Mouse (Mus musculus): ENCODE data around the gene Kbtbd13.

The Kbtbd13 gene

DNA sequence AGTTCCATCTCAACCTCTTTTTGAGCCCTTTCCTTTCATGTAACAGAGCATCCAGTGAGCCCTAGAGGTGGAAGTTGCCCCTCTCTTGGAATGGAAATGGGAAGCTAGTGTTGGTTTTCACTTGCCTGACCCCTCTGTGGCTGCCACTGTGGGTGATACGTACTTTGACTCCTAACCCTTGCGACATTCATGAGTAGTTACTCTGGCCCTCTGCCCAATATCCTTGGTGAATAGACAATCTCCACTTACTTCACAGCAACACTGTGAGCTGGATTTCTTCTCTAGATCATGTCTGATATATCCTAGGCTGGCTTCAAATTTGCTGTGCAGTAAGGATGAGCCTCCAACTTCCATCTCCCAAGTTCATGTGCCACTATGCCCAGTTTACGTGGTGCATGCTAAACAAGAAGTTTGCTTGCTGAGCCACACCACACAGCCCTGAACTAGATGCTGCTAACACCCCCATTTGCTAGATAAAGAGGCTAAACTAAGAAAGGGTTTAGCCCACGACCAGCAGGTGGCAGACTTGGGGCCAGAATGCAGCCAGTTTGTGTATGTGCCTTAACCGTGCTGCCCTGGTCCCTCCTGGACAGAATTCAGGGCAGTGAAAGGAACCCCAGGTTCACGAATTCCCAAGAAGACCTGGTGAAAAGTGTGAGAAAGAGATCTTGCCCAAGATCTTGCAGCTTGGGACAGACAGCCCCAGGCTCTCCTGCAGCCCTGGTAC lies 1.3 kb upstream of the Kbtbd13 start:
- peak; percentile 68 for DNase-seq

- DNase-seq = peak; percentile 30
Measured at GRCm38 (mm10) chr9:65390752-65391612, 470 bp downstream of the Kbtbd13 start.

DNA sequence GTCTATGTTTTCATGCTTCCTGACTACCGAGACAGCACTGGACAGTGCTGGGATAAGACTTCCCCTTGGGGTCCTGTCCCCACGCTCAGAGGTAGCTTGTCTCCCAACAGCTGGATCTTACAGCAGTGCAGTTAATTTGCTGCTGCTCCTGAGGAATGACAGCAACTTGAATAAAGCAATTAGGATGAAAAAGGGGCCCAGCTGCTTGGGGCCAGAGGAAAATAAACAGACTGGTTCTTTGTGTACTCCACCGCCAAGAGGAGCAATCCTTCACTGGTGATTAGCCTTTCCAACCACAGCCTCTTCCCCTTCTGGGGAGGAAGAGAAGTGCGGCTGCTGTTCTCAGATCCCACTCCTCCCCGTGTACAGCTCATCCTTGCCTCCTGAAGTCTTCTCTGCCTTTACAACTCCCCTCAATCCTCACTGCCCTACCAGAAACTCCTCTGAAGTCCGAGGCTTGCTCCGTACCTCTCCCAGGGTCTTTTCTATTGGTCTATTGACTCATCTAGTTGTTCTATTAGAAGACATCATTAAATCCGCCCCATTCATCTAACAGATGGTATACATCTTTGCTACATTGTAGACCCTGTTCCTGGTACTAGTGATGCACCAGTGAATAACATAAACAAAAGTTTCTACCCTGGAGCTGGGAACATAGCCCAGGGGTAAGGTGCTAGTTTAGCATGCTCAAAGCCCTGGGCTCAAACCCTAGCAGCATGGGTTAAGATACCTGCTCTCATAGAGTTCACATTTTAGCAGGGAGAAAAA lies 4.9 kb downstream of the Kbtbd13 start:
- no peak for DNase-seq

- DNase-seq = no peak
Measured at GRCm38 (mm10) chr9:65384276-65384675, 7.2 kb downstream of the Kbtbd13 start.

- DNase-seq = no peak
Measured at GRCm38 (mm10) chr9:65382751-65383097, 8.7 kb downstream of the Kbtbd13 start.

DNA sequence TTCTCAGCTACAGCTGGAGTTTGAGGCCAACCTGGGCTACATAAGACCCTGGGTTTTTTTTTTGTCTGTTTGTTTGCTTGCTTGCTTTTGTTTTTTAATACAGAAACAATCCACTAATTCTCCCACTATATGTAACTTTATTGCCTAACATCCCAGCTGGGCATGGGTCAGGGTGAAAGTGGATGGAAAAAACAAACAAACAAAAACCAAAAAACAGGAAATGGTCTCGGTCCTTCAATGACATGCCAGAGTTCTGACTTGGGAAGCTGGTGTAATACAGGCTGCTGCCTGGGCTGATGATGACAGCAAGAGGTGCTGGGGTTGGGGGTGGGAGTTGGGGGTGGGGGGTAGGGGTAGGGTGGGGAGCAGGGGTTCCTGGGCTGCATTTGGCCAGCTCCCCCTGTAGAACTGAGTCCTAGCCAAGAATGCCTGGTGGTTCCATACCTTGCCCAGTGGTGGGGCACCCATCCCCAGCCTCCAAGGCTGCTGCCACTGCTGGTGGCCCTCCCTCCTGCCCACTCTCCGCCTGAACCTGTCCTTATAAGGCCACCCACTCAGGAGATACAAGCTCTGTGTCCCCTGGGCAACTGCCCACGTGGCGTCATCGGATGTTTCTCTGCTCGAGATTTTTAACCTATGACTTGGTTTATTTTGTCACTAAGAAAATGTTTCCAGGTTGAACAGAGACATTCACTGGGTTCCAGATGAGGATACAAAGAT lies 9.3 kb downstream of the Kbtbd13 start:
- DNase-seq = no peak

- DNase-seq = no peak
Measured at GRCm38 (mm10) chr9:65381017-65381590, 10.3 kb downstream of the Kbtbd13 start.

GRCm38 (mm10) chr9:65375163-65375934 lies 16.1 kb downstream of the Kbtbd13 start:
- DNase-seq = peak; percentile 64

GRCm38 (mm10) chr9:65374468-65375162 lies 16.8 kb downstream of the Kbtbd13 start:
- DNase-seq = no peak

- DNase-seq = peak; percentile 46
Measured at GRCm38 (mm10) chr9:65372449-65372848, 19.0 kb downstream of the Kbtbd13 start.

- no peak for DNase-seq
Measured at GRCm38 (mm10) chr9:65371756-65372155, 19.7 kb downstream of the Kbtbd13 start.

DNA sequence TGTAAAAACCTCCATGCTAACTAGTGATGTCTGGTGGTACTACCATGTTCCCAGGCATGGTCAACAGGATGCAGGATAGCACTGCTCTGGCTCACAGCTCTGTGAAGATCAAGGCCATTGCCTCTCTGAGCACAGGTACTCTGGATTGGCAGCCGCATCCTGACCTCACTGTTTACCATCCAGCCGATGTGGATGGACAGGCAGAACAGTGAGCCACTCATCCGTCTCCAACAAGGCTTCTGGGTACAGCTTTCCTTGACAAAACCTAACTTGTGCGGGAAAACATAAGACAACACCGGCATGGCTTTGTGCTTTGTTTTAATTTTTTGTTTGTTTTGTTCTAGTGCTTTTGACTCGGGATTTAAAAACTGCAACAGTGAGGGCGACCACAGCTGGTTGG lies 25.7 kb downstream of the Kbtbd13 start:
- DNase-seq = no peak

DNA sequence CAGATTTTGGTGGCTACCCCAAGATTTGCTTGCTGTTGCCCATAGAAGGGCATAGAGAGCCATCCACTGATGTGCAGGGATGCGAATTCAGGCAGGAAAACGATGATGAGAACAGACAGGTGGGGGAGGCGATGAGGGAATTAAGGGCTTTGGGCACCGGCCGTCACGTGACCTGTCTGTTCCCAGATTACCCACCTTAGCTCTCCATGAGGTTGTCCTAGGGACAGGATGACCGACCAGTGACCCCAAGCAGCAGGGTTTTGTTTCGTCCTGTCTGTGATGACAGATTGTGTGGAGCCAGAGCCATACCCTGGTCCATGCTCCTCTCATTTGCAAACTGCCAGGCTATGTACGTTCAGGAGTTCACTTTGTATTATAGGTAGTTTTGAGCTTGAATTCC lies 27.8 kb downstream of the Kbtbd13 start:
- DNase-seq = no peak

GRCm38 (mm10) chr9:65360641-65361448 lies 30.6 kb downstream of the Kbtbd13 start, which contains the start of gene Ubap1l:
Gene Ubap1l, plus strand, starts transcription at chr9:65361041.
- no peak for DNase-seq

DNA sequence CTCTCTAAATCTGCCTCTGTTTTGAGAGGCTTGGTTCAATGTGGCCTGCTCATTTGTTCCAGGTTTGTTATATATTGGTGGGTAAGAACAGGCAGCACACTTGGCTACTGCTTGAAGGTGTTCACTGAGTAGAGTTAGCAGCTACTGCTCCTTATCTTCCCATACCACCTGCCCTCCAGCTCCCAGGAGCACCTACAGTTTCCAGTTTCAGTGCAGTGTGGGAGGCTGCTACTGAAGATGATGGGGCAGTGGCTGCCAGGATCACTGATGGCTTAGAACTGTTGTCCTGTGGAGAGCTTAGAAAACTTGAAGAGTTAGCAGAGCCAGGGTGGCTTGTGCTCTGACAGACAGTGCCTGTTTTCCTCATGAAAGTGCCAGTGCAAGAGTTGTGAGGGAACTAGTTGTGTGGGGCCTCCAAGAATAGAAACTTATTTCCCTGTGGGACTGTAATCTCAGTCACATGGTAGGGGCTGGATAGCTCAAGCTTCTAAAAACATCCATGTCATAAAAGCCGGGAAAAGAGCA lies 32.4 kb downstream of the Kbtbd13 start:
- no peak for DNase-seq

DNA sequence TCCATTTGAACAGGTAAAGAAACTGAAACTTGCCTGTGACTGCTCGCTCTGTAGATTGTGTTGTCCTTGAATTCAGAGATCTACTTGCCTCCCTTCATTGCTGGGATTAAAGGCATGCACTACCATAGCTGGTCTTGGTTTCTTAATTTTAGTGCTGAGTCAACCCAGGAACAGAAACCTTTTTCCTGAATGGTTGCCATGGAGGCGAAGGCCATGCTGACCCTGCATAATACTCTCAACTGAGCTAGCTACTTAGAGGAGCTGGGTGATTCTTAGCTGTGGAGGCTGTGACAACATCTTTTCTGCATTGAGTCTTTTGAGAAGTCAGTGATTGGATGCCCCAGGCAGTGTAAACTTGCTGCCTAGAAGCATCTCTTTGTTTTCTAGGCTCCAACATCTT lies 34.5 kb downstream of the Kbtbd13 start:
- no peak for DNase-seq

GRCm38 (mm10) chr9:65356561-65356960 lies 34.9 kb downstream of the Kbtbd13 start:
- DNase-seq = no peak

DNA sequence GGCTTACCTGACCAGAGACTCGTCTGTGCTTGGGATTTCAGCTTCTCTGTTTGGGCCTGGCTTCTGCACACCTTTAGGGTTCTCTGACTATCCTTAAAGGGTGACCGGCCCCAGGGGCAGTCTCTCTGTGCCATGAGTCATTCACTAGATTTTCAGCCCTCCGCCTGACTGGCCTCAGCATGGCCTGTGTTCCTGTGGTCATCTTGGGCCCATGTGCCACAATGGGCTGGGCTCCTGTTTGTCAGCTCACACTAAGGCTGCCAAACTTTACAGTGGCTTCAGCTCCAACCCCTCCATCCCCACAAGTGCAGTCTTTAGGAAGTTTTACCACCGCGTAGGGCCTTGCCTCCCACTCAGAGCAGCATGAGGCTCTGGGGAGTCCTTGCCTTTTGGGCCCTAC lies 38.2 kb downstream of the Kbtbd13 start:
- no peak for DNase-seq

GRCm38 (mm10) chr9:65347112-65347850 lies 44.2 kb downstream of the Kbtbd13 start:
- no peak for DNase-seq

Data from right cerebral cortex, postnatal 14 days (tissue).